Mouse (Mus musculus) E14TG2a.4 (cell line): ENCODE measurements around the gene H1fx.

Experiments
- CTCF ChIP-seq: conservative IDR thresholded peaks from 2 replicates; pipeline ENCODE4 v1.5.1; 2014; ENCODE audit warnings: low read length
- NANOG ChIP-seq: IDR thresholded peaks from 2 replicates; pipeline ENCODE4 v1.6.1; 2014; ENCODE audit warnings: borderline replicate concordance, low read length, mixed read lengths
- POU5F1 ChIP-seq: IDR thresholded peaks from 2 replicates; pipeline ENCODE4 v1.6.1; 2014; ENCODE audit warnings: low read length, borderline replicate concordance

GRCm38 (mm10) chr6:88003439-88003838 is 22.0 kb upstream of the H1fx start:
- TF ChIP-seq CTCF (no peak), NANOG (no peak), POU5F1 (no peak)
